Mouse (Mus musculus): ENCODE measurements around the gene Hsd17b1.

- TF ChIP-seq CTCF (IDR thresholded peaks at IDR 0.05; ENCODE audit: borderline replicate concordance, extremely low read depth, insufficient read depth, insufficient read length) (no peak), POLR2A (IDR thresholded peaks at IDR 0.05; ENCODE audit: borderline replicate concordance, extremely low read depth, insufficient read depth, insufficient read length, poor library complexity, severe bottlenecking) (no peak)
Measured at GRCm38 (mm10) chr11:101051051-101051493, 27.1 kb upstream of the Hsd17b1 start.

All from brain, embryonic 14.5 days (tissue).